Mouse (Mus musculus): Measurements from ENCODE around the gene Vmn2r71. TPM values are rescaled to one million over a fixed set of nuclear protein-coding genes. Genes with fewer than 3 reads are reported as not detected.

The Vmn2r71 gene
- not detected for total RNA-seq (2021)
- long read RNA-seq, experiment 1, result 0 reads
- long read RNA-seq, experiment 2, result 0 reads

GRCm38 (mm10) chr7:85562787-85563186 lies at the start of gene Vmn2r71:
Gene Vmn2r71 (plus strand): TSS chr7:85563087.
- no peak for DNase-seq (ENCODE audit: low spot score in 2 of 2)

- no peak for DNase-seq (ENCODE audit: low spot score in 2 of 2)
These were observed 20.8 kb upstream of the Vmn2r71 start for GRCm38 (mm10) chr7:85542108-85542507.

GRCm38 (mm10) chr7:85543118-85543517 lies 19.8 kb upstream of the Vmn2r71 start:
- no peak for DNase-seq (ENCODE audit: low spot score in 2 of 2)

- DNase-seq (ENCODE audit: low spot score in 2 of 2), result no peak
These were observed 6.2 kb downstream of the Vmn2r71 start, which contains the start of gene Vmn2r70 for GRCm38 (mm10) chr7:85569092-85569491. Gene Vmn2r70 (minus strand): TSS chr7:85569192.

Other genes with a start within 250 kb of the Vmn2r71 start
- gene Vmn2r69, start 147.2 kb upstream of the Vmn2r71 start, total RNA-seq (2021), result not detected
- gene Vmn2r70, start 6.1 kb downstream of the Vmn2r71 start, total RNA-seq (2021), result not detected
- gene Vmn2r72, start 192.0 kb downstream of the Vmn2r71 start, total RNA-seq (2021), result not detected

Data from adrenal gland, postnatal 4 days (tissue).